Mouse (Mus musculus): ENCODE results near the gene Stard9. TPM values are rescaled to one million over a fixed set of nuclear protein-coding genes. Genes with fewer than 3 reads are reported as not detected.
"Not testable (repeated sequence)": the region's sequence is repeated elsewhere in the genome, so short reads cannot be mapped to it uniquely, and the experiment has no call there.

Gene Stard9
- polyA plus RNA-seq, 1 experiment = 2.1 TPM

DNA sequence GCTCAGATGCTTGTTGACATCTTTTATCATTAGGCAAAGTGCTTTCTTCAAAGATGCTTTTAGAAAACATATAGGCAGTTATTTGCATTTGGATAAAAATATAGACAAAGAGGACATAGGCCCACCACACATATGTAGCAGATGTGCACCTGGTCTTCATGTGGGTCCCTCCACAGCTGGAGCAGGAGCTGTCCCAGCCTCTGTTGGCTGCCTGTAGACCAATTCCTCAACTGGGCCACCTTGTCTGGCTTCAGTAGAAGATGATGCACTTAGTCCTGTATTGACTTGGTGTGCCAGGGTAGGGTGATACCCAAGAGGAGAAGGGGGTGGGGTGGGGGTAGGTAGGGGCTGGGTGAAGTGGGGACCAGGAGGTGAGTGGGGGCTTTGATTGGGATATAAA lies 33.8 kb downstream of the Stard9 start:
- Histone ChIP-seq H3K4me1 (ENCODE audit: control insufficient read depth, insufficient read depth, insufficient read length, low read length) (no peaks in the 10 kb centered on the region), H3K4me3 (ENCODE audit: low read depth, low read length) (no peak overlapping the region), H3K27me3 (ENCODE audit: control insufficient read depth, insufficient read depth, low read length) (no peaks in the 10 kb centered on the region), H3K36me3 (ENCODE audit: control insufficient read depth, insufficient read depth, low read length) (no peaks in the 10 kb centered on the region), H3K27ac (ENCODE audit: insufficient read depth, low read depth, low read length) (no peak overlapping the region)
- TF ChIP-seq POLR2A (IDR thresholded peaks at IDR 0.05; ENCODE audit: low read depth, low read length) (no peak), CTCF (IDR thresholded peaks at IDR 0.05; ENCODE audit: extremely low read depth, insufficient read length, insufficient replicate concordance, low read depth, low read length) (no peak)

DNA sequence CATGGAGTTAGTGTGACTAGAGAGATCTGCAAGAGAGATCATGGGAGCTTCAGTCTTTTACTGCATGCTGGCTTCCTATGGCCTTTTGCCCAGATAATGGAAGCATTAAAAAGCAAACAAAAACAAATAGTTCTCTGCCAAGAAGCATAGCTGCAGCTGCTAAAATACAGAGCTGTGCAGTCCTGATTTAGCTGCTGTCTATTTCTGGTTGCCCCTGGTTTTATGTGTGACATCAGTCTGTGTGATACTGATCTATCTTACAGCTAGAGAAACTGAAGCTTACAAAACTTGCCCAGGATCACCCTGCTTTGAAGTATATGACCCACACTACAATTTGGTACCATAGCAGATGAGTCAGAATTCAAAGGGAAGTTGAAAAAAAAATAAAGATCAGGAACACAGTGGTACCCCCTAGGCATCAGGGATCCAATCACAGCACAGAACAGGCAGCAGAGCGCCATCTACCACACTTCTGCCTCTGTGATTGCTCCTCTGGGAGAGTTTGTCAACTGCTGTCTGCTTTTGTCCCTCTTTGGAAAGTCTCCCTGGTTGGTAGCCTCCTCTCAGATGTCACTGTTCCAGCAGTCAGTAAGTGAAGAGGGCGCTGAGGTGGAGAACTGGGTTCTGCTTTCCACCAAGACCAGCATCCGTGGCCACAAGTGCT lies 34.7 kb downstream of the Stard9 start:
- Histone ChIP-seq H3K36me3 (ENCODE audit: control insufficient read depth, insufficient read depth, low read length) (no peaks in the 10 kb centered on the region), H3K4me1 (ENCODE audit: control insufficient read depth, insufficient read depth, insufficient read length, low read length) (no peaks in the 10 kb centered on the region), H3K27me3 (ENCODE audit: control insufficient read depth, insufficient read depth, low read length) (no peaks in the 10 kb centered on the region), H3K27ac (ENCODE audit: insufficient read depth, low read depth, low read length) (no peak overlapping the region), H3K4me3 (ENCODE audit: low read depth, low read length) (no peak overlapping the region)
- WGBS = 80% methylated on average over 3 of the region's 3 CpGs
- TF ChIP-seq CTCF (IDR thresholded peaks at IDR 0.05; ENCODE audit: extremely low read depth, insufficient read length, insufficient replicate concordance, low read depth, low read length) = no peak
- TF ChIP-seq POLR2A (IDR thresholded peaks at IDR 0.05; ENCODE audit: low read depth, low read length) = no peak

DNA sequence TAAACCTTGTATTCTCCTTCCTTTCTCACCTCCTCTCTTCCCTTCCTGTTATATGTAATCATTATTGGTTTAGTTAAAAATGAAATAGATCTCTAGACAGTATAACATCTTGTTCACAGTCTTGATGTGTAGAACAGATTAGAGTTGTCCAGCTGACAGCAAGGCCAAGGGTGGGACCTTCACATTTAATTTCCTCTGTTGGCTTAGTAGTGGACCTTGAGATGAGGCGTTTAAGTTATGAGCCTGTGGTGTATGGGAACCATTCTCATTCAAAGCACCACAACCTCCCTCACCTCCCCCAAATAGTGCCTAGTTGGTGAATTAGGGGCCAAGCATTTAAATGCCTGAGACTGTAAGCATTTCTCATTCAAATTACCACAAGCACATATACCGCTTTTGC lies 38.5 kb downstream of the Stard9 start:
- 83% methylated on average over 2 of the region's 2 CpGs for WGBS
- Histone ChIP-seq H3K27me3 (ENCODE audit: control insufficient read depth, insufficient read depth, low read length) (no peaks in the 10 kb centered on the region), H3K4me1 (ENCODE audit: control insufficient read depth, insufficient read depth, insufficient read length, low read length) (no peaks in the 10 kb centered on the region), H3K27ac (ENCODE audit: insufficient read depth, low read depth, low read length) (no peak overlapping the region), H3K4me3 (ENCODE audit: low read depth, low read length) (no peak overlapping the region), H3K36me3 (ENCODE audit: control insufficient read depth, insufficient read depth, low read length) (no peaks in the 10 kb centered on the region)
- TF ChIP-seq POLR2A (IDR thresholded peaks at IDR 0.05; ENCODE audit: low read depth, low read length) = no peak
- no peak for TF ChIP-seq CTCF (IDR thresholded peaks at IDR 0.05; ENCODE audit: extremely low read depth, insufficient read length, insufficient replicate concordance, low read depth, low read length)

DNA sequence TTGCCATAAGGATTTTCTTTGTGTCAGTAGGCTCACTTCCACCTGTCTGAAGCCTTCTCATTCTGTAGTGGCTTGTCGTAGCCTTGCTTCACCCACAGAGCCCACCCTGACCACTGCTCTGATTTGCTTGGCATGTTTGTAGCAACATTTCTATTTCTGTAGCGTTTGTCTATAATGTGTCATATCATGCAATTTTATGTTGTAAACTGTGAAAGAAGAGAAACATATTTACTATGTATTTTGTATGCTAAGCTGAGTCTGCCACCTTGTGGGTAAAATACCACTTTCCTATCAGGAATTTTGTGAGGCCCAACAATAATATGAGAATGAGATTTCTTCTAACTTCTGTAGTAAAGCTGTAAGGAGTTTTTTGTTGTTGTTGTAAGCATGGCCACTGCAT lies 41.3 kb downstream of the Stard9 start:
- 67% methylated on average over 2 of the region's 2 CpGs for WGBS
- no peaks in the 10 kb centered on the region; the same call in 1 of the 2 replicates for H3K36me3 ChIP-seq (ENCODE audit: control insufficient read depth, insufficient read depth, low read length)
- H3K27ac ChIP-seq (ENCODE audit: insufficient read depth, low read depth, low read length) = no peak overlapping the region
- TF ChIP-seq POLR2A (IDR thresholded peaks at IDR 0.05; ENCODE audit: low read depth, low read length) (no peak), CTCF (IDR thresholded peaks at IDR 0.05; ENCODE audit: extremely low read depth, insufficient read length, insufficient replicate concordance, low read depth, low read length) (no peak)
- H3K4me3 ChIP-seq (ENCODE audit: low read depth, low read length) = no peak overlapping the region
- H3K4me1 ChIP-seq (ENCODE audit: control insufficient read depth, insufficient read depth, insufficient read length, low read length) = no peaks in the 10 kb centered on the region
- no peaks in the 10 kb centered on the region for H3K27me3 ChIP-seq (ENCODE audit: control insufficient read depth, insufficient read depth, low read length)

DNA sequence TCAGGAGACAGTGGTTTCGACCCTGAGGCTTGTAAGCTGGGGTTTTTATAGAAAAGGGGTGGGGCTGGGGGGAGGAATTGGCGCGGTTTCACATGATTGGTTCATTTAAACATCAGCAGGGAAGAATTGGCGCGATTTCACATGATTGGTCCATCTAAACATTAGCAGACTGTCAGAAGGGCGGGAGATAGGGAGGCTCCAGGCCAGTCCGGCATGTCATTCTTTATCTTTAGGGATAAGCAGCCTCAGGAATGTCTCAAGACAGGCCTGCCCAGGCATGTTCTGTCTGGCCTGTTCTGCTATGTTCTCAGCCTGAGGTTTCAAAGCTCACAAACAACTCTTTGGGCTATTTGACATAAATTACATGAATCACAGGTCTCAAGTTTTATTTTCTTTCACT lies 52.2 kb downstream of the Stard9 start:
- H3K4me1 ChIP-seq (ENCODE audit: control insufficient read depth, insufficient read depth, insufficient read length, low read length); H3K27ac ChIP-seq (ENCODE audit: insufficient read depth, low read depth, low read length); H3K27me3 ChIP-seq (ENCODE audit: control insufficient read depth, insufficient read depth, low read length); H3K36me3 ChIP-seq (ENCODE audit: control insufficient read depth, insufficient read depth, low read length); H3K4me3 ChIP-seq (ENCODE audit: low read depth, low read length): not testable (repeated sequence)
- 85% methylated on average over 7 of the region's 7 CpGs for WGBS

DNA sequence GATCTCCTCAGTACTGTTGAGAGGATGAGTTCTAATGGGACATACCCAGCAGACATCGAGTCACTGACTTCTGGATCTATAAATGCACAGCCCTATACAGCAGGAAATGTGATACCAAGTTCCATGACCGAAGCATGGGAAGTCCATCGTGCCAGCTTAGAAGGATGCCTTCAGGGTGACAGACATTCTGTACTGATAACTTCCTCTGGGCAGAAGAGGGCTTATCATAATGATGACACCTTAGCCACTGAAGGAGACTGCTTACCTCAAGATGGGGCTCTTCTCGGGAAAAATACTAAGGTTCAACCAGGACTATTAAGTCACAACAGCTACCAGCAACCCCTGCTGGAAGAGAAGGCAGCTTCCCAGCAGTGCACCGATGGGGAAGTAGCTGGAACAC lies 68.8 kb downstream of the Stard9 start:
- H3K4me1 ChIP-seq (ENCODE audit: control insufficient read depth, insufficient read depth, insufficient read length, low read length) = no peaks in the 10 kb centered on the region
- no peak overlapping the region for H3K4me3 ChIP-seq (ENCODE audit: low read depth, low read length)

DNA sequence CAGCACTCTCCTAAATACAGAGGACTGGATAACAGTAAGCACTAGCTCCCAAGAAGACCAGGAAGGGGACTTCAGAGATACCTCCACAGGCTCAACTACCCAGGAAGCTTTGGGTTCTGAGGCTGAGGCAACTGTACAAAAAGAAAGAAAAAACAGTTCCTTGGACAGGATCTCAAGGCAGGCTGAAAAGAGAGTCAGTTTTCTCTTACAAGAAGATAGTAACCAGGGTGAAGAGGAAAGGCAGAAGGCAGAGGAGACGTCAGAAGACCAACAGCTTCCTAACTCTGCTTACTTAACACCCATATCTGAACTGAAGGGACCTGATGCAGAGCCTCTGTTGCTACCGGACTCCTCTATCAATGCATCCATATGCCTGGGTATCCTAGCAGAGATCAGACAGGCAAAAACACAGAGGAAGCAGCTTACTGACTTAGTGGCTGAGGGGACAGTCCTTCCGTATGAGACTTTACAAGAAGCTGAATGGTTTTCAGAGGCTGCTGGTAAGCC lies 71.5 kb downstream of the Stard9 start:
- no peak overlapping the region for H3K4me3 ChIP-seq (ENCODE audit: low read depth, low read length)
- H3K4me1 ChIP-seq (ENCODE audit: control insufficient read depth, insufficient read depth, insufficient read length, low read length) = no peaks in the 10 kb centered on the region
- 79% methylated on average over 3 of the region's 3 CpGs for WGBS
- no peaks in the 10 kb centered on the region for H3K27me3 ChIP-seq (ENCODE audit: control insufficient read depth, insufficient read depth, low read length)
- no peak overlapping the region for H3K27ac ChIP-seq (ENCODE audit: insufficient read depth, low read depth, low read length)
- TF ChIP-seq CTCF (IDR thresholded peaks at IDR 0.05; ENCODE audit: extremely low read depth, insufficient read length, insufficient replicate concordance, low read depth, low read length) = no peak
- H3K36me3 ChIP-seq (ENCODE audit: control insufficient read depth, insufficient read depth, low read length) = no peaks in the 10 kb centered on the region

More for the DNA sequence above, 68.8 kb downstream of the Stard9 start:
- H3K36me3 ChIP-seq (ENCODE audit: control insufficient read depth, insufficient read depth, low read length) = no peaks in the 10 kb centered on the region; the same call in 1 of the 2 replicates
- H3K27ac ChIP-seq (ENCODE audit: insufficient read depth, low read depth, low read length) = no peak overlapping the region
- TF ChIP-seq CTCF (IDR thresholded peaks at IDR 0.05; ENCODE audit: extremely low read depth, insufficient read length, insufficient replicate concordance, low read depth, low read length) = no peak
- no peak for TF ChIP-seq POLR2A (IDR thresholded peaks at IDR 0.05; ENCODE audit: low read depth, low read length)
- 79% methylated on average over 5 of the region's 5 CpGs for WGBS
- H3K27me3 ChIP-seq (ENCODE audit: control insufficient read depth, insufficient read depth, low read length) = no peaks in the 10 kb centered on the region

All from small intestine, adult 2 months (tissue).